Mouse (Mus musculus): ENCODE measurements at regions not wholly inside any gene's neighbourhood (a gene's known extent, or its start where the extent isn't known, plus 50 kb on each side); places are given as distances from the start of the nearest gene placed in this dataset.

DNA sequence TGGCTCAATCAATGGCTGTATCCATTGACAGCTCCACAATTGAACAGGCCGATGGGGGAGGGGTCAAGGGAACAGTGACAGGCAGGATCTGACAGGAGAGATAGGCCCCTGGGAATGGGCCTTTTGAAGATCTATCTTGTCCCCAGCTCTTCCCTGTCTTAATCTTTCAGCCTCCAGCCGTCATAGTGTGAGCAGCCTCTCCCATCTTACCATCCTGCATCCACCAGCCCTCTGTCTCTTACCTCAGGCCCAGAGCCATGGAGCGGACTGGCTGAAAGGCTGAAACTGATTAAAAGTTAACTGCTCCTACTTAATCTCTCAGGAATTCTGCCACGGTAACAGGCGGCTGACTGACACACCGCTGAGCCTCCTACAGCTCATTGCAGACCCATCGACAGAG lies 55.6 kb upstream of the Med13l start:
- TF ChIP-seq CTCF (IDR thresholded peaks at IDR 0.05; ENCODE audit: low read depth, low read length) (no peak), TAL1 (conservative IDR thresholded peaks at IDR 0.05; ENCODE audit: low read depth, low read length) (no peak), GATA2 (IDR thresholded peaks at IDR 0.05; ENCODE audit: borderline replicate concordance, low read depth, low read length) (no peak), GATA1 (IDR thresholded peaks at IDR 0.05; ENCODE audit: borderline replicate concordance, low read length) (no peak), POLR2AphosphoS5 (IDR thresholded peaks at IDR 0.05; ENCODE audit: insufficient replicate concordance, low read depth, low read length) (no peak)

All from G1E (cell line).